Mouse (Mus musculus) WW6 (cell line): ENCODE results near the gene Gabrb3.

ENCODE experiments used
- DNase-seq: peaks from one replicate; pipeline ENCODE4 v3.0.0-alpha.2; 2013; ENCODE audit warnings: low read depth, low spot score

Gabrb3 gene

GRCm38 (mm10) chr7:57529954-57530353 lies 110.5 kb downstream of the Gabrb3 start:
- no peak for DNase-seq

- no peak for DNase-seq
Observed at GRCm38 (mm10) chr7:57532676-57533075, 113.2 kb downstream of the Gabrb3 start.

GRCm38 (mm10) chr7:57538565-57538964 lies 119.1 kb downstream of the Gabrb3 start:
- DNase-seq, result peak; percentile 60

GRCm38 (mm10) chr7:57560732-57561436 lies 141.4 kb downstream of the Gabrb3 start:
- no peak for DNase-seq

GRCm38 (mm10) chr7:57564403-57564802 lies 144.9 kb downstream of the Gabrb3 start:
- no peak for DNase-seq

- DNase-seq, result peak; percentile 59
Observed at GRCm38 (mm10) chr7:57590451-57591248, 171.2 kb downstream of the Gabrb3 start.

- no peak for DNase-seq
Observed at GRCm38 (mm10) chr7:57591249-57591577, 171.7 kb downstream of the Gabrb3 start.

- DNase-seq, result no peak
Observed at GRCm38 (mm10) chr7:57591578-57592431, 172.3 kb downstream of the Gabrb3 start.

GRCm38 (mm10) chr7:57597341-57597740 lies 177.8 kb downstream of the Gabrb3 start:
- no peak for DNase-seq

- DNase-seq, result no peak
Observed at GRCm38 (mm10) chr7:57618697-57619096, 199.2 kb downstream of the Gabrb3 start.

GRCm38 (mm10) chr7:57620036-57620435 lies 200.5 kb downstream of the Gabrb3 start:
- DNase-seq, result no peak

GRCm38 (mm10) chr7:57623718-57624117 lies 204.2 kb downstream of the Gabrb3 start:
- no peak for DNase-seq

- no peak for DNase-seq
Observed at GRCm38 (mm10) chr7:57635026-57635425, 215.5 kb downstream of the Gabrb3 start.

GRCm38 (mm10) chr7:57635687-57636086 lies 216.2 kb downstream of the Gabrb3 start:
- no peak for DNase-seq

GRCm38 (mm10) chr7:57640796-57641195 lies 221.3 kb downstream of the Gabrb3 start:
- no peak for DNase-seq

- DNase-seq, result no peak
Observed at GRCm38 (mm10) chr7:57647345-57647744, 227.9 kb downstream of the Gabrb3 start.

GRCm38 (mm10) chr7:57648136-57648755 lies 228.8 kb downstream of the Gabrb3 start:
- no peak for DNase-seq

- no peak for DNase-seq
Observed at GRCm38 (mm10) chr7:57677352-57677751, 257.9 kb downstream of the Gabrb3 start.

GRCm38 (mm10) chr7:57689836-57690235 lies 270.3 kb downstream of the Gabrb3 start:
- DNase-seq, result no peak

- no peak for DNase-seq
Observed at GRCm38 (mm10) chr7:57700370-57700769, 280.9 kb downstream of the Gabrb3 start.

GRCm38 (mm10) chr7:57701046-57701445 lies 281.6 kb downstream of the Gabrb3 start:
- no peak for DNase-seq

GRCm38 (mm10) chr7:57703580-57703979 lies 284.1 kb downstream of the Gabrb3 start:
- no peak for DNase-seq
